Mouse (Mus musculus) mouse embryonic stem cell (cell line): ENCODE data around the gene Ceacam1.

Source experiments
- in situ Hi-C, 2 experiments: fragments of 300-500 bp; cut with MboI; formaldehyde crosslinking; loops; 1 replicate in 1 of 2; 3 replicates in 1 of 2; pipeline ENCODE4 v1.14.3; 2019 to 2020; ENCODE audit warnings: low sequenced_read_pairs in 2 of 2, low pct_unique_long_range_greater_than_20kb in 1 of 2, mixed read lengths in 1 of 2; ENCODE audit not compliant: unreplicated experiment in 1 of 2

Gene Ceacam1

DNA sequence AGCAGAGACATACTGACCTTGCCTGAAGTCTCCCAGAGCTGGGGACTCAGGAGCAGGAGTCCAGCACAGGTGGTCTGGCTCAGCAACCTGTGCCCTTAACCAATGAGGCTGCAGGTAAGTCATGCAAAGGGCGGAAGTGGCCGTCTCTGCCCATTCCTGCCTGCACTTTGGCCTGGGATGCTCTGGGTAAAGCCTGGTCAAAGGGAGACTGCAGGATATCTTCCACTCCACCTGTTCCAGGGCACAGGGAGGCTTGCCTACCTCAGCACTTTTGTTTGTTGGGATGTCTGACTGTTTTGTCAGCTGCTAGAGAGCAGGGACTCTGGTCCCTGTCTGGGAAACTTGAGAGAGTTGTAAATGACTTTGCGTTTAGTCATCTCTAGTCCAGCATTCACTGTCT is 25.3 kb downstream of the Ceacam1 start:
- in situ Hi-C loops, result no loop called here

DNA sequence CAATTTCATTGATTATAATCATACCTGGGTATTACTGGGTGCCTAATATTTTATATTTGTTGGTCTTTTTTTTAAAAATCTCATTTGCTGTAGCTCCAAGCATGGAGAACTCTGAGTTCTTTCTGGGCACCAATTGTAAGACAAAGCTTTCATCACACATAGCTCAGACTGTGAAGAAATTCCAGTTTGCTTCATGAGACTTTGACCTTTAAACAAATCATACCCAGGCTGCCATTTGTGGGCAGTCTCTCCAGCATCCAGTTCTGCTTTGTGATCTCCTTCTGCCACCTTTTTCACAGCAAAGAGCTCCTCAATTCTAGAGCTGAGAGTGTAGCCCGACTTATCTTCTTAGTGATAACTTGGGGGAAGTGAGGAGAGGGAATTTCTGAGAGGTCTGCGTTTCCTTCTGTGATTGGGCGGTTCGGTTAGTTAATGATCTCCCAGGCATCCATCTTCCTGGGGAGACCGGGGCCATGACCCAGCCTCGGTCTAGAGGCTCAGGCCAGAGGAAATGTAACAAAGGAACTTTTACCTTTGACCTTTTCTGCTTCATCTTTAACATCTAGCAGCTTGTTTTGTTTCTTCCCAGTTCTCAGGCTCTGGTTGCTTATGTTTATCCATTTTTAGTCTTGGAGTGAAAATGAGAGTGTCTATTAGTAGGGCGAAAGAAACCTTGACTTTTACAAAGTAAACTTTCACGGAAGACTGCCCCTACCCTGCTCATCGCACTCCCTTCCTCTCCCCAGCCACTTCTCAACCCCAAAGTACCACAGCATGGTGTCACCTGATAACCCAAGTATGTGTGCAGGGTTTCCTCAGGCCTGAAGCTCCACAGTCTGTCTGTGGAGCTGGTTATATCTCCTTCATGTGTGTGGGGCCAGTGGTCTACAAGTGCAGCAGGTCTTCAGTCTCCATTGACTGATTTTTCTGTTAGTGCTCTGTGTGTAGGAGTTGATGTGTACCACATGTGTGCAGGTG is 27.2 kb downstream of the Ceacam1 start:
- in situ Hi-C loops, result no loop called here

DNA sequence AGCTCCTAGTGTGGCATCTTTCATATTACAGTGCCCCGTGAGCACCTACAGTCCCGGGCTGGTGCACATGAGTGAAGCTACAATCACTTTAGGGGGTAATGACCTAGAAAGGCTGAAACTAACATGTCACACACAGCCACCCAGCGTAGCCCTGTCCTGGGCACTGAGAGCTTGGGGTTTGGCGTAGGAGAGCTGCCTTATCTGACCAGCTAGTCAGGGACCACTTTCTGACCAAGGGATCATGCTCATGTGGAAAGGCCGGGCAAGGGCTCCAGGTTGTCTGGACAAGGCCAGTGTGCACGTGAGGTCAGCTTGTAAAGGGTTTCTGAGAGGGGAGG is 36.6 kb downstream of the Ceacam1 start:
- in situ Hi-C loops, result no loop called here

DNA sequence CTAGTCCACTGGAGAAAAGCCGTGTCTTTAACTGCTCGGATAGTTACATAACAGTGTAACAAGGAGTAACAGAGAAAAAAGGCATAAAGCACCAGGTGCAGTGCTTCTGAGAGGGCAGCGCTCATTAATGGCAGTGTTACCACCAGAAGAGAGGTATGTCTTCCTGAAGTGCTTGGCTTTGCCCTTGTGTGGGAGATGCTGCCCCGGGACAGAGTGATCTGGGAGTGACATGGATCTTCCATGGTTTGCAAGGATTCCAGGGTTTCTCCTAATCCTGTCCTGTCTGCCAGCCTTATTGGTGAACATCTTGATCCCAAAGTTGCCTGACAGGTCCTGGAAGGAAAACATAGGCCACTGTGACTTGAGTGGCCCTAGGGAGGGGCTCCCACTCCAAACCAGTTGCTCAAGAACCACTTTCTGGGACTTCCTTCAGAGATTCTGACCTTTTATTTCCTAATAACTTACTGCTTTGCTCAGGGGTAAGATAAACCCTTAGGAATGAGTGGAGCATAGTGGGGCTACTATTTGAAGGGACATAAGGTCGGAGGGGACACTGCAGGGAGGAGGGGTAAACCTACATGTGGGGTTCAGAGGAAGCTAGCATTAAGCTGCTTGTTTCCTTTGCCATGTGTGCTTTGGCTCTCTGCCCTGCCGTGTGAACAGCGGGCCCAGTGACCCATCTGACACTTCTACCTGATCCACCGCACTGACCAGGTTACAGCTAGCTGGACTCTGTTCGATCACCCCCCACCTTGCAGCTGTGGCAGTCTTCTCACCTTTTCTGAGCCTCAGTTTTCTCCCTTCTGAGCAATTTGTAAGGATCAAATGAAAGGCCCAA is 37.2 kb downstream of the Ceacam1 start:
- in situ Hi-C loops, result no loop called here

DNA sequence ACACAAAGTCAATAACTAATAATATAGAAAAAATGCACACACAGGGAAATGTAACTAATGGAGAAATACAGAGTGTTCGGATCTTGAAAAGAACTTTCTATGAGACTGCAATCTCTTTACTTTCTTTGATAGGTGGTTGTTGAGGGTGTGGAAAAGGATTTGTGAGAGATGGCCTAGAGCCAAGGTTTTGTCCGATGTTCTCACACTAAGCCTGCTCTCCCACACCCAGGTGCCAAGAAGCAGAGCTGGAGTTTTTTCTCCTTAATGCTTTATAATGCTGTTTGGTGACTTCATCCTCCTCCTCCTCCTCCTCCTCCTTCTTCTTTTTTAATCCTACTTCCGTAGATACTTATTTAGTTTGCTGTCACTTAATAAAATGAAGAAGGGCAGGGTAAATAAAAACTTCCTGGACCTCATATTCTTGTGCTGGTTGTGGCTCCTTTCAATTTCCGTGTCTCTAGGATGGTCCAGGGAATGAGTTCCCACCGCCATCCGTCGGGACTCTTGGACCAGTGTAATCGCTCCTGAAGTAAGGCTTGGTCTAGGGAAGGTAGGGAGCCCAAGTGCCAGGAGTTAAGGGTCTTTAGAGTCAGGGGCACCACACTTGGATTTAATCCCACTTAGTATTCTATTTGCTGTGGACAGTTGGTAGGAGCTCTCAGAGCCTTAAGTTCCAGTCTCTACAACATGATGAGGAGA is 38.1 kb downstream of the Ceacam1 start:
- in situ Hi-C loops, result no loop called here

DNA sequence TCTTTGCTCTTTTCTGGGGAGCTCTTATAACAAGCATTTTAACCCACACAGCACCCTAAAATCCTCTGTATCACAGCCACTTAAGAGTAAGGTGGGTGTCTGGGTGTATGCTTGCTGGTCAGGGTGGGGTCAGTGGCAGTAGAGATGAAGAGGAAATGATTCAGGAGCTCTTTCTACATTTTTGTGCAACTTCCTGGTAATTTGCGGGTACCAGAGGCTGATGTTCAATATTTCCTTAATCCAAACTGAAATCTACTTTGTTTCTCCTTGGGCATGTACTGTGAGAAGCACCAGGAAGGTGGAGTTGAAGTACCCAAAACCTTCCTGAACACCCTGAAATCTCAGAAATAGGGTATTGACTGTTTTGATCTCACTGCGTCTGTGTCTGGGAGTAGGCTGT is 40.7 kb downstream of the Ceacam1 start:
- in situ Hi-C loops, result no loop called here

DNA sequence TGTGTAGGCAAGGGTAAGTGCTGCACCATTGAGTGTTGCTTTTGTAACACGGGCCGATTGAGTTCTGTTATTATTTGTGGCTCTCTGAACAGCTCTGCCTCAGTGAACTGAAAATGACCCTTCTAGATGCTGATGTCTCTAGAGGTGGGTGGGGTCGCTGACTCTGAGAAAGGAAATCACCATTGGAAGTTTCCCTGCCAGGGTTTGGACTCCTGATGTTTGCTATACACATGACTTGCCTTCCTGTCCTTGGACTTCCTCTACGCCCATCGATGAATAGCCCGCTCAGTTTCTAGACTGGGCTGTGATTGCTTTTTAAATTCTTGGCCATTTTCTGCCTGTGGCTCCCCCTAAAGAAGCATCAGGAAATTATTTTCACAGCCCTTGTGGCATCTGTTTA is 41.2 kb downstream of the Ceacam1 start:
- in situ Hi-C loops, result no loop called here

DNA sequence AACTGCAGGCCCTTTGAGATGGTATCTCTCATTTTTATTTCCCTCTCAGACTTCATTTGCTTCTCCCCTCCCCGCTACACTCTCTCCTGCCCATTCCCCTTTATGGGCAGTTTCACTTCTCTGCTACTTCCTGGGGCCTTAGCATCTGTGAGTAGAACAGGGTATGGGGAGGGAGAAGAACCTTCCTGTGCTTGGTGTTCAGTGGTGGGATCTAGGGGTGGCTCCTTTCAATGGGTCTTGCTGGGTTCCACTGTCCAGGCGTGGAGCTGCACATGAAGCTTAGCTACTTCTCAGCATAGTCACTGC is 41.9 kb downstream of the Ceacam1 start:
- in situ Hi-C loops, result no loop called here

DNA sequence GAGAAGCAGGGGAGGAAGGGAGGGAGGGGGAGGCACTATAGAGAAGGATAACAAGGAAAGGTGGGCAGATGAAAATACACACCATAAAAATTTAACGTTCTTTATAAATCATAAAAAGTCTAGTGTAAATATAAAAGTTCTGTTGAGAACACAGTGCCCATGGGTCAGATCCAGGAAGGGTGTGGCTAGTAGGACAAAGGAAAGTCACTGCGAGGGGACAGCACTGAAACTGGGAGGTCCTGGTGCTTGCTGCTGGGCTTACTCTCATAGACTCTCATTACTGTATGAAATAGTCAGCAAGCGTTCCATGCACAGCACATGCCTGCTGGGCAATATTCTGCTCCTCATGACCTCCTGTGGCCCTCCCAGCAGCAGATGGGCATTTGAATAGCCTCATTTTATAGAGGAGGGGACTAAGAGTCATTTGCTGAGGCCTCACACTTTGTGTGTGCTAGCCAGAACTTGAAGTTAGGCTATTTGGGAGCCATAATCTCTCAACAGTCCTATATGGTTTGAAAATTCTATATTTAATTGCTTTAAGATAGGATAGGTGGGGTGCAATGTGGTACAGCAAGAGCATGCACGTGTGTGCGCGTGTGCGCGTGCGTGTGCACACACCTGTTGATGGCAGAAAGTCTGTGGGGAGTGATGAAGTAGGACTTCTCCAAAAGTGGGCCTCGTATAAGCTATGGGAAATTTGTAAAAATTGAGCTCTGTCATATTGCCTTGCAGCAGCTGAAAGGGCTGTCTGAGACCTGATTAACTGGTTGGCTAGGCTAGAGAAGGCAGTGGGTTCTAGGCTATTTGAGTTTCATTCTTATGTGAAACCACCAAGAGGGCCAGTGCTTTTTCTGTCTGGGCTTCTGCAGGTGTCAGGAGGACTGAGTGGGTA is 42.5 kb downstream of the Ceacam1 start:
- in situ Hi-C loops, result no loop called here

DNA sequence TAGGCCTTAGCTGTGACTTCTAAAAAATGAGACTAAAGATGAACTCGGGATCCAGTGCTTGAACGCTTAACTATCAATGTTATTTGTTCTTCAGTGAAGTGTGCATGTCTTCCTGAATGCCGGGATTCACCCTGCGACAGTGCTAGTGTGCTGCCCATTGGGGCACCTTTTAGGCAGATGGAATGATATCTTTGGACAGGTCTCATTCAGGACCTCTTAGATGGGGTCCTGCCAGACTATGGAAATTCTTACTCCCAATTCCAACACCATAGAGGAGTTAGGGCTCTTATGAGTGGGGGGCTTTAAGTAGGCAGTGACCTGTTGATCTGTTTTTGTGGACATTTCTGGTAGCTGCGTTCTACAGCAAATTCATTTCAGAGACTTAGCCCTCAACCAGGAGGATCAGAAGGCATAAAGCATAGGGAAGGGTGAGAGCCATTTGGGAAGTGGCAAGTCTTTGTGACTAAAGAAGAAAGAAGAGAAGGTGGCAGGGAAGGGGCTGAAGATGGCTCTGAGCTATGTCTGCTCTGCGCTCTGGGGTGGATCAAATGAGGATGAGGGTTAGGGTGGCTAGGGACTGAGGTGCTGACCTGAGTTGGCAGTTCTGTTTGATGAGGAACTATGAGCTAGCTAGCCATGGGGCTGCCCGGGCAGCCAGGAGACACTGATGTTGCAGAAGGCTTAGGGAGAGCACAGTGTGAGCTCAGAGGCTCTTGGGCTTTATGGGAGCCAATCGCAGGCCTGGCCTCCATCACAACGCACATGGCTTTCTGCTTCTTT is 43.4 kb downstream of the Ceacam1 start:
- in situ Hi-C loops, result no loop called here

DNA sequence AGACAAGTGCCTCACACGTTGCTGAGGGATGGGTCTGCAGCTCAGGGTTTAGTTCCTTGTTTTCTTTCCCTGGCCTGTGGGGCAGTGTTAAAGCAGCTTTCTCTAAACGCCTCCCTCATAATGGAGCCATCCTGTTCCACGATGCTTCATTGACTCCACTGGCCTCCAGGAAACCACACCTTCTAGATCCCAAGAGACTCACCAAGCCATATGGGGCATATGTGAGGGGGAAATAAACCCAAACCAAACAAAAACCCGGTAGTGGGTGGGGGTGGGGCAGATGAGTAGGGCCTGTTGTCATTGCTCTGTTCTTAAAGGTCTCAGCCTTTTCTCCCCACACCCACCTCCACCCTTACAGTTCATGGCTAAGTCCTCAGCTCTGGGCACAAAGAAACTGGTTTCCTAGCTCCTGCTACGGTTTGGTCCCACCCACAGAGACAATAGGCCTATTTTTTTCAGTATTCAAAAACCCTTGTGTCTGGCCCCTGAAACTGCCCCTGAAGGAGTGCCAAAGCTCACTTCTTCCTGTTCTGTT is 44.3 kb downstream of the Ceacam1 start:
- in situ Hi-C loops, result no loop called here

DNA sequence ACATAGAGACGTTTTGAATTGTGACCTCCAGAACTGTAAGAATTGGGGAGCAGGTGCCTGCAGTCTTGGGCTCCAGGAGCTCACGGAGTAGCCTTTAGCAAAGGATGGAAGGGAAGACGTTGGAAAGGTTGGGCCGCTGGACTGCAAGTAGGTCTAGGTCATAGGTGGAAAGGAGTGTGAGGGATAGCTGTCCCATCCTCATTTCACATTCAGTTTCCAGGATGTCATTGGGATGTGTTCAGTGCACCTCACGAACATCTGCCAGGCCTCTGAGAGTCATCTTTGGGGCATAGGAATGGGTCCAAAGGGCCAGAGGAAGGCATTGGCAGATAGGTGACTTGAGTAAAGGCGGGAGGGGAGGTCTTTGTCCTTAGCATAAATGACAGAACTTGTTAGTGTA is 45.0 kb downstream of the Ceacam1 start:
- in situ Hi-C loops, result no loop called here

DNA sequence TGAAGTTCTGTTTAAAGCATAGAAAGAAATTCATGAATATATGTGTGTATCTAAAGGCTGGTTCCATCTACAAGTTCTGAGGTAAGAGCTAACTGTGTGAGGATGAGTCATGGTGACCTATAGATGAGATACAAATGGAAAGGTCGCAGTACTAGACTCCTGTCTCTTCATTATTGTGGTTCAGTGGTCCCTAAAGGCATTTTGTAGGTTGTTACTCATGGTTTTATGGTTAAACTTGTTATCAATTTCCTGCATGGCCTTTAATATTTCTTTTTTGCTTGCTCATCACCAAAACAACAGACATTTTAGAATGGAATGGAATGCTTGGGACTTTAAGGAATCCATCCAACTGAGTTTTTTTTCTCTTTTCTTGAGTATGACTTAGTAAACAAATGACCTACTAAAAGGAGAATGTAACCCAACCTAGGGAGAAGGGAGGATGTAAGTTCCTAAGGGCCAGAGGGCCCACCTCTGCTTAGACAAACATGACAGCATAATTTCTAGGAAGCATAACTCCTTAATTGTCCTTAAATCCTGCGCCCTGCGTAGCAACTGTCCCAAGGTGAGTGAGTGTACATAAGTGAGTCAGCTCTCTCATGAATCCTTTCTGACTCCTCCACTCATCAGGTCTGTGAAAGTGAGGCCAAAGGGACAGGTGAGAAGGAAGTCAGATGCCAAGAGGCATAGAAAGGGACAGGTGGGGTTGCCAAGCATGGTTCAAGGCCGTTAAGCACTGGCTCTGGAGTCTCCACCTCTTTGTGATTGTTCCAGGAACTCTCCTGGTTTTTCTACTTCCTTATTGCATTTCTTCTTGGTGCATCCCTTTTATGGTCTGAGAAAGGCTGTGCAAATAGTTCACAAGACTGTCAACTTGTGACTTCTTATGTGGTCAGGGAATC is 47.3 kb downstream of the Ceacam1 start:
- in situ Hi-C loops, result loop anchor here (5.0 kb wide), 3 partner anchors 47 to 167 kb away; partner anchors contain the start of gene Ceacam1 (in 1 of the 2)

DNA sequence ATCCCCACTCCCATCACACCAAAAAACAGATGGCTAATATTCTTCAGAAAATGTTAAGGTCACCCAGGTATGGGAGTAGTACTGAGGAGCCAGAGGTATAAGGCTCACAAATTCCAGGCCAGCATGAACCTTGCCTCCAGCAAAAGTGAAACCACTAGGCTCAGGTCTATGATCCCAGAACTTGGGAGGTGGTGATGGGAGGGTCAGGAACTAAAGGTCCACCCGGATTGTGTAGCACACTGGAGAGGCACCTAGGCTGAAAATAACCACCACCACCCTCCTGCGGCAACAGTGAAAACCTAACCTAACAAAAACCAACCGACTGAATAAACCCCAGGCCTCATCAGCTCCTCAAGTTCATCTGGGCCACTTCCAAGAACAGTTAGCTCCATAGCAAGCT is 49.1 kb downstream of the Ceacam1 start:
- in situ Hi-C loops, result loop anchor here (5.0 kb wide), 3 partner anchors 49 to 169 kb away; partner anchors contain the start of gene Ceacam1 (in 1 of the 2)

DNA sequence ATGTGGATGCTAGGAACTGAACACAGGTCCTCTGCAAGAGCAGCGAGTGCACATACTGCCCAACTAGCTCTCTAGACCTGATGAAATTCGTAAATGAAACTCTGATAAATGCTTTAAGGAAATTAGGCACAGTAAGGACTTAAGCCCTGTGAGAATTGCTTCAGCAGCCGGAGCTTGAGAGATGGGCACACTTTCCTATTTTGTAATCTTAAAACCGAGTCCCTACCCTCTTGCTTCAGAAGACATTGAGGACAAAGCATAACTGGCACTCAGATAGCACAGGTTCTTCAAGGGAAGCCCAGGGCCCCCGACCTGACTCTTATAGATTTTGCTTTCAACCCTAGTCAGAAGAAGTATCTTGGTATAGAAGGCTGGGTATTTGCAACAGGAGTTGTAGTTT is 50.3 kb downstream of the Ceacam1 start:
- in situ Hi-C loops, result loop anchor here (5.0 kb wide), 3 partner anchors 50 to 170 kb away; partner anchors contain the start of gene Ceacam1 (in 1 of the 2)

DNA sequence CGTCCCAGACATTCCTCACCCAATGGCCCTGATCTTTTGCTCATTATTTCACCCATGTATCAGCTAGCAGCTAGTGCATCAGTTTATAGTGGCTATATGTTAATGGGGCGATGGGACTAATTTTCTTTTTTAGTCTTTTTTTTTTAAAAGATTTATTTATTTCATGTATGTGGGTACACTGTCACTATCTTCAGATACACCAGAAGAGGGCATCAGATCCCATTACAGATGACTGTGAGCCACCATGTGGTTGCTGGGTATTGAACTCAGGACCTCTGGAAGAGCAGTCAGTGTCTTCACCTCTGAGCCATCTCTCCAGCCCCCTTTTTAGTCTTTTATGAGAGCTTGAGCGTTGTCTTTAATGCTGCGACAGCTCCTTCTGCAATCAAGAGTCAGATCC is 51.0 kb downstream of the Ceacam1 start:
- in situ Hi-C loops, result loop anchor here (5.0 kb wide), 3 partner anchors 51 to 171 kb away; partner anchors contain the start of gene Ceacam1 (in 1 of the 2)
